Comparison of ENCODE assay signal across 24 mouse cellular contexts in the genomic region with DNA sequence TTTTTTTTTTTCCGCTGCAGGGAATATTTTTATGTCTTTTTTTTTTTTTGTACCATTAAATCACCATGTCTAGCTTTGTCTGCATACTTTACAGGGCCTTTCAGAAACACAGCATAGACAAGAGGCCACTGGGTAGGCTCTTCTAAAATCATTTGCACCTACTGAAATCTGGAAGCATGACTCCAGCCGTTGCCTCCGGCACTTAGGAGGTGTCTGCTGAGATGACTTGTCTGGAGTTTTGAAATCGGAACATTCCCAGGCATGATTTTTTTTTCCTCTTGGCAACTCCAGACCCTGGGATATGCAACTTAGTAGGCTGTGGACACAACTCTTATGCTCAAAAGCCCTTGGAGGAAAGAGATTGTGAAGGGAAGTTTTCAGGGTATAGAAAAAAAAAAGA.
DNase-seq lines count a peak whose midpoint lies in the region; ATAC-seq and TF ChIP-seq lines count a peak whose summit lies in the region.
"Had no signal": no experiment of that assay in that cellular context is flagged by ENCODE, and none has a peak within 500 bp of the region (broad histone marks: within the 10 kb centered on the region; RNA-seq: fewer than 3 reads in every experiment).

No protein-coding gene starts in this region.

- H3K9ac ChIP-seq in lung, embryonic 15.5 days: no peak overlapping the region
- no peak overlapping the region for H3K9ac ChIP-seq in lung, postnatal 0 days (replicated peaks; ENCODE audit: low read depth)
- H3K9ac ChIP-seq in midbrain, embryonic 13.5 days (replicated peaks): no peak overlapping the region
- H3K9ac ChIP-seq: embryonic facial prominence, embryonic 12.5 days; embryonic facial prominence, embryonic 15.5 days; forebrain, postnatal 0 days; hindbrain, embryonic 12.5 days; hindbrain, embryonic 15.5 days had no signal

- WGBS in lung, embryonic 15.5 days: 38% methylated on average over 4 of the region's 4 CpGs
- WGBS in lung, postnatal 0 days: 40% methylated on average over 4 of the region's 4 CpGs
- WGBS in midbrain, embryonic 13.5 days: 95% methylated on average over 4 of the region's 4 CpGs

- peak; percentile 76 for TF ChIP-seq EP300 in lung, postnatal 0 days (IDR thresholded peaks at IDR 0.05)

- H3K4me2 ChIP-seq in lung, embryonic 15.5 days: peak overlapping the region; percentile 33
- H3K4me2 ChIP-seq in lung, postnatal 0 days (replicated peaks; ENCODE audit: low read depth, low read length): peak overlapping the region; percentile 42; the same call in 1 of the 2 replicates
- H3K4me2 ChIP-seq in midbrain, embryonic 13.5 days (replicated peaks): no peak overlapping the region
- H3K4me2 ChIP-seq: embryonic facial prominence, embryonic 12.5 days; embryonic facial prominence, embryonic 15.5 days; heart, embryonic 11.5 days; hindbrain, embryonic 12.5 days; hindbrain, embryonic 15.5 days had no signal

- ATAC-seq in lung, embryonic 15.5 days (ENCODE audit: borderline replicate concordance, extremely low read depth, low FRiP score, low TSS enrichment): peak; percentile 94
- peak; percentile 92 for ATAC-seq in lung, postnatal 0 days
- ATAC-seq in midbrain, embryonic 13.5 days: no peak
- ATAC-seq: forebrain, embryonic 14.5 days; forebrain, postnatal 0 days; Patski had no signal

- peak overlapping the region; percentile 83 for H3K27ac ChIP-seq in lung, embryonic 15.5 days
- H3K27ac ChIP-seq in lung, postnatal 0 days (ENCODE audit: low read length): peak overlapping the region; percentile 66; the same call in 1 of the 2 replicates
- H3K27ac ChIP-seq in midbrain, embryonic 13.5 days: no peak overlapping the region
- H3K27ac ChIP-seq: embryonic facial prominence, embryonic 12.5 days; embryonic facial prominence, embryonic 15.5 days; gastrocnemius, adult 2 months; hindbrain, embryonic 12.5 days; hindbrain, embryonic 15.5 days had no signal

- peaks cover 11% of the 10 kb centered on the region; the same call in 1 of the 2 replicates for H3K36me3 ChIP-seq in lung, embryonic 15.5 days
- no peaks in the 10 kb centered on the region for H3K36me3 ChIP-seq in lung, postnatal 0 days (ENCODE audit: insufficient read depth, low read length)
- H3K36me3 ChIP-seq in midbrain, embryonic 13.5 days: no peaks in the 10 kb centered on the region
- H3K36me3 ChIP-seq: embryonic facial prominence, embryonic 12.5 days; embryonic facial prominence, embryonic 15.5 days; G1E; hindbrain, embryonic 12.5 days; hindbrain, embryonic 15.5 days had no signal

- no peak overlapping the region; the same call in 1 of the 2 replicates for H3K4me3 ChIP-seq in lung, embryonic 15.5 days
- H3K4me3 ChIP-seq in lung, postnatal 0 days (ENCODE audit: low read depth, low read length): 0 out of 2 replicates have a peak overlapping the region, but pooled peaks have one; percentile 5
- H3K4me3 ChIP-seq in midbrain, embryonic 13.5 days (replicated peaks): no peak overlapping the region
- H3K4me3 ChIP-seq: embryonic facial prominence, embryonic 12.5 days; embryonic facial prominence, embryonic 15.5 days; gastrocnemius, adult 2 months; hindbrain, embryonic 12.5 days; hindbrain, embryonic 15.5 days had no signal

- no peaks in the 10 kb centered on the region for H3K27me3 ChIP-seq in lung, embryonic 15.5 days
- H3K27me3 ChIP-seq in lung, postnatal 0 days (replicated peaks; ENCODE audit: insufficient read depth, low read length): no peaks in the 10 kb centered on the region
- no peaks in the 10 kb centered on the region for H3K27me3 ChIP-seq in midbrain, embryonic 13.5 days
- H3K27me3 ChIP-seq: CH12.LX; embryonic facial prominence, embryonic 12.5 days; embryonic facial prominence, embryonic 15.5 days; hindbrain, embryonic 15.5 days; Patski had no signal

- no peaks in the 10 kb centered on the region for H3K9me3 ChIP-seq in lung, embryonic 15.5 days
- H3K9me3 ChIP-seq in lung, postnatal 0 days (ENCODE audit: low read length): no peaks in the 10 kb centered on the region
- H3K9me3 ChIP-seq in midbrain, embryonic 13.5 days: no peaks in the 10 kb centered on the region
- H3K9me3 ChIP-seq: embryonic facial prominence, embryonic 15.5 days; G1E; hindbrain, embryonic 12.5 days; hindbrain, embryonic 15.5 days had no signal

- peak; percentile 89 for DNase-seq in lung, postnatal 0 days (ENCODE audit: low spot score)
- peak; percentile 60 for DNase-seq in lung, postnatal 25 days (ENCODE audit: low spot score)
- no peak for DNase-seq in adrenal gland, postnatal 10 days
- no peak for DNase-seq in adrenal gland, postnatal 36 days
- DNase-seq: adrenal gland, postnatal 14 days; B cell, adult 2 months; cerebellum, adult 11-12 months; cerebellum, adult 8-10 months; cerebellum, postnatal 14 days; forebrain, postnatal 0 days; gastrocnemius, adult 2 months; gastrocnemius, postnatal 14 days; heart, adult 11 months had no signal

- H3K4me1 ChIP-seq in lung, embryonic 15.5 days: peaks cover 26% of the 10 kb centered on the region
- H3K4me1 ChIP-seq in lung, postnatal 0 days (ENCODE audit: insufficient read depth, low read depth, low read length): no peaks in the 10 kb centered on the region
- H3K4me1 ChIP-seq in midbrain, embryonic 13.5 days (replicated peaks): no peaks in the 10 kb centered on the region
- H3K4me1 ChIP-seq: hindbrain, embryonic 12.5 days; hindbrain, embryonic 15.5 days had no signal

- no peak for TF ChIP-seq CTCF in lung, postnatal 0 days (IDR thresholded peaks at IDR 0.05)

Comparison
In these comparisons a context has a peak if more than half of its experiments do, and no peak if none do; other contexts are left out.
1. DNase-seq: peak in lung, postnatal 0 days (single experiment) and lung, postnatal 25 days (single experiment); none in adrenal gland, postnatal 10 days (single experiment) and adrenal gland, postnatal 36 days (0 of 2).